Mouse (Mus musculus) hindbrain, embryonic 11.5 days (tissue): ENCODE results near the gene Hoxd8. TPM values are rescaled to one million over a fixed set of nuclear protein-coding genes. Genes with fewer than 3 reads are reported as not detected.

Experiments used
- ATAC-seq: fragments of 200-750 bp; cut with Nextera tagmentation; 2 replicates; pipeline ENCODE4 v1.8.0; 2017; ENCODE audit warnings: mild to moderate bottlenecking, moderate TSS enrichment, moderate library complexity; ENCODE audit not compliant: low FRiP score
- DNase-seq: peaks from one replicate; pipeline ENCODE4 v3.0.0-alpha.2; 2015; ENCODE audit warnings: low spot score
- H3K27ac ChIP-seq: fragments of 300-500 bp; sonication (generic); 2 replicates; pipeline ENCODE4 v1.5.1; 2014; ENCODE audit warnings: mild to moderate bottlenecking, low read depth, low read length
- H3K27me3 ChIP-seq: fragments of 300-500 bp; sonication (generic); 2 replicates; pipeline ENCODE4 v1.6.1; 2014; ENCODE audit warnings: mild to moderate bottlenecking, low read length, moderate library complexity, mixed read lengths; ENCODE audit not compliant: control insufficient read depth, insufficient read depth
- H3K36me3 ChIP-seq: fragments of 300-500 bp; sonication (generic); 2 replicates; pipeline ENCODE4 v1.6.1; 2014; ENCODE audit warnings: mild to moderate bottlenecking, low read length, moderate library complexity, mixed read lengths; ENCODE audit not compliant: control insufficient read depth, insufficient read depth
- H3K4me1 ChIP-seq: fragments of 300-500 bp; sonication (generic); replicated peaks from 2 replicates; pipeline ENCODE4 v1.6.1; 2014; ENCODE audit warnings: low read length, mixed read lengths; ENCODE audit not compliant: control insufficient read depth, insufficient read depth
- H3K4me2 ChIP-seq: fragments of 300-500 bp; sonication (generic); replicated peaks from 2 replicates; pipeline ENCODE4 v1.6.1; 2014; ENCODE audit warnings: mild to moderate bottlenecking, low read depth, low read length
- H3K4me3 ChIP-seq: fragments of 300-500 bp; sonication (generic); 2 replicates; pipeline ENCODE4 v1.5.1; 2014; ENCODE audit warnings: low read depth, low read length
- H3K9ac ChIP-seq: fragments of 300-500 bp; sonication (generic); 2 replicates; pipeline ENCODE4 v1.6.1; 2014; ENCODE audit warnings: low read depth, low read length
- H3K9me3 ChIP-seq: fragments of 300-500 bp; sonication (generic); 2 replicates; pipeline ENCODE4 v1.6.1; 2016; ENCODE audit warnings: low read length; ENCODE audit not compliant: control insufficient read depth
- WGBS: fragments of 180-500 bp; shearing (Covaris S2); extraction: QIAGEN DNeasy Blood & Tissue Kit; methylation state at CpG from one replicate; pipeline ENCODE4 v1.1.7; 2014; 5-methylcytosine and 5-hydroxymethylcytosine counted together
- polyA plus RNA-seq: library from polyadenylated mRNA; unstranded; fragments of >200 nt; fragmentation: Nextera tagmentation; extraction: Ambion mirVana; gene quantifications from 2 replicates; pipeline ENCODE4 v1.2.1, GENCODE M21; 2014

The Hoxd8 gene
- polyA plus RNA-seq, 1 experiment from 2014 or later: 0.19 TPM

DNA sequence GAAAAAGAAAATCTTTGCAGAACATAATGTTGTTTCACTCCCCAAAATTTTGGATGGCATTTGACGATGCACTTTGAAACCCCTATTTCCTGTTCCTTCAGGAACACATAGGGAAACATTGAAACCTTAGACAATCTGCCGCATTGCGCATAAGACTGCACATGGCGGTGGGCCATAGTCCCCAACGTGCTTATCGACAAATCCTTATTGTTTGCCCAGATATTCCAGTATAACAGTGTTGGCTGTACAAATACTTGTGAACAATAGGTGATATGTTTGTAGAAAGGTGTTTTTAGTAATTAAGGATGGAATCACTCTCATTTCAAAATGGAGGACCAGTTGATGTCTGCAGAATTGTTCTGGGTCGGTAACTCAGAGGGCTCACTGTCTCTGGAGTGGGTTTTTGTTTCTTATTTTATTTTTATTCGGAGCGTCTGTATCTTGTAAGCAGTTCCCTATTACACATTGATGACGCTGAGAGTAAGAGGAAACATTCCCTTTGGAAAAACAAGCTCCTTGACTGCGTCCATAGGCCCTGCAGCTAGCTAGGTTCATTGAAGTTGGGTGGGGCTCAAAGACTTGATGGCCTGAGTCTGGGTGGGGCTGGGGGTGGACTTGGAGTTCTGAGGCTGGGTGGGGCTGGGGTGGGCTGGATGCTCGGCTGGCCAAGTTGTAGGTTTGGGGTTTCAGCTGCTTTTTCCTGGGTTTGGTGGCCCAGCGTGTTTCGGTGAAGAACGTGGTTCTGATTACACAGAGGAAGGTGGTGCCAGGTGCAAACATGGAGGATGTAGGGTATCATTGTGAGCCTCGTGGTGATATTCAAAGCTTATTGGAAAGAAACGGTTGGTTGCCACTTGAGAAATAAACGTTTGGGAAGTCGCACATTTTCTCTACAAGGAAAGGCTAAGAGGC, 9.1 kb downstream of the Hoxd8 start:
- Histone ChIP-seq H3K27me3 (peaks cover 80% of the 10 kb centered on the region), H3K36me3 (no peaks in the 10 kb centered on the region), H3K4me3 (no peak overlapping the region), H3K4me1 (no peaks in the 10 kb centered on the region), H3K27ac (no peak overlapping the region), H3K9me3 (no peaks in the 10 kb centered on the region), H3K9ac (no peak overlapping the region), H3K4me2 (no peak overlapping the region)
- DNase-seq: no peak
- no peak for ATAC-seq
- WGBS: 4% methylated on average over 19 of the region's 19 CpGs

DNA sequence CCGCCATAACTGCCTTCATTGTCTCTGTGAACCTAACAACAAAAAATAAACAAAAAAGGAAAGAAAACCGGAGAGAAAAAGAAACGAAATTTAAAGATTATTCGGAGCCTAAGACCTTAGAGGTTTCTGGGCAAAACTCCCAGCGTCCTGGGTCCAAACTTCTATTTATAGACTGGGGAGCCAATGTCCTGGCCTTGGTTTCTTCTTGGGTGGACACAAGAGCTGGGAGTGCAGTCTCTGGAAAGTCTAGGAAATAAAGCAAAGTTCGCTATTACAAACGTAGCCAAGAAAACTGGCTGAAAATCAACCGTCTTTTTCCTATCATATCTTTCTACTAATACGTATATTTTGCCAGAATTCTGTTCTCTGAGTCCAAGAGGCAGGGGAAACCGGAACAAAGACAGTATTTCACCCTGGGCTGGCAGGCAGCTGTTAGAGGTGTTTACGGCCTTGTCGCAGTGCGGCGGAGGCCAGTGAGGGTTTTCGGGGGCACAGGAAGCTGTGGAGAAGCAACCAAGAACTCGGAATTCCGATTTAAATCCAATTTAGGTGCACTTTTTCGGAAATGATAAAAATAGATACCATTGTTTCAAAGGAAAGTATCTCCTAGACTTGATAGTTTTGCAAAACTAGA, 9.9 kb downstream of the Hoxd8 start:
- Histone ChIP-seq H3K4me2 (no peak overlapping the region), H3K4me3 (no peak overlapping the region), H3K27ac (no peak overlapping the region), H3K9ac (no peak overlapping the region), H3K27me3 (peaks cover 78% of the 10 kb centered on the region), H3K4me1 (no peaks in the 10 kb centered on the region), H3K9me3 (no peaks in the 10 kb centered on the region), H3K36me3 (no peaks in the 10 kb centered on the region)
- no peak for DNase-seq
- ATAC-seq: no peak
- WGBS: 2% methylated on average over 18 of the region's 18 CpGs

DNA sequence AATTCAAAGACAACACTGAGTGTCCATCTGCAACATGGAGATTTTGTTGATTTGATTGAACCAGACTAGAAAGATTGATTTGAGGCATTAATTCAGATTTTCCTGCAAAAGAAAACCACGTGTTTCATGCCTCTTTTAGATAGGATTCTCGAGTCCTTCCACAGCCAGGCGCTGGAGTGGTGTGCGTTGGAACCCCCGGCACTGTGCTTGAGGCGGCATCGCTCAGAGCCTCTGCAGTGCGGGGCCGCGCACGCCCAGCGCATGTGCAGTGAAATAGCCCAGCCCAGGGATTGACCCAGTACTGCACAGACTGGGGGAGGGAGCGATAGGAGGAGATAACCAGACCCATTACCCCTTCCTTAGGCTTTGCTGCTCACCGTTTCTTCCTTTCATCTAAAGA, 10.5 kb downstream of the Hoxd8 start:
- Histone ChIP-seq H3K4me3 (no peak overlapping the region), H3K4me2 (no peak overlapping the region), H3K9me3 (no peaks in the 10 kb centered on the region), H3K27me3 (peaks cover 78% of the 10 kb centered on the region), H3K27ac (no peak overlapping the region), H3K4me1 (no peaks in the 10 kb centered on the region), H3K9ac (no peak overlapping the region), H3K36me3 (no peaks in the 10 kb centered on the region)
- DNase-seq: no peak
- 3% methylated on average over 14 of the region's 14 CpGs for whole genome bisulfite sequencing
- ATAC-seq: peak; percentile 53; the same call in 1 of the 2 replicates

DNA sequence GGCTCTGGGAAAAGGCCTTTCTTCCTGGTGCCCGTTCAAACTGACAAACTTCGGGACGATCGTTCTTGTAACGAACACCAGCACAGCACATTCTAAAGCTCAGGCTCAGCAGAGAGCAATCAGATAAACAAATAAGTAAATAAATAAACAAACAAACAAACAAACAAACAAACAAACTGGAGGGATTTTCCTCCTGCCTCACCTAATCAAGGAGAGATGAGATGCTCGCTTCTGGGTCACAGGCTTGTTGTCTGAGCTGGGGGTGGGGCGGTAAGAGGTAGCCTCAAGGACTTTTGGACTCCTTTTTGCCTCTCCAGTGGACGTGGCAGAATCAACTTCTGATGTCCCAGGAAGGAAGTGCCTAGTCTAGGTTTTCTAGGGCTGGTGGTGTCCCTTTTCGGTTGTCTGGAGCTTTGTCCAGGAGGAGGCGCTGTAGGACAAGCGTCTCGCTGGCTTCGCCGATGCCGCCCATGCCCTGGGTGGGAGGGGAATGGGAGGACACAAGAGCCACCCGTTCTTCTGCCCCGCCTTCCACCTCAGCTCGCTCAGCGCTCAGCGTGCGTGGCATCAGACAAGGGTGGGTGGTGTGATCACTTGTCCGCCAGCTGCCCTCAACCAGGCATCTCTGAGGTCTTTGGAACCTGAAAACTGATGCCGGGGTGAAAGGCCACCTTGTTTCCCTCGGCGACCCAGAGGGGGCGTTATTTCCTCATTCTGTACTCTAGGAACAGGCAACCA, 11.3 kb downstream of the Hoxd8 start:
- peak; percentile 97 for DNase-seq
- peak overlapping the region; percentile 37 for H3K4me2 ChIP-seq
- H3K27me3 ChIP-seq: peaks cover 75% of the 10 kb centered on the region
- H3K4me3 ChIP-seq: 0 out of 2 replicates have a peak overlapping the region, but pooled peaks have one; percentile 8
- no peak overlapping the region for H3K27ac ChIP-seq
- WGBS: 2% methylated on average over 26 of the region's 26 CpGs
- no peaks in the 10 kb centered on the region for H3K4me1 ChIP-seq
- no peaks in the 10 kb centered on the region for H3K36me3 ChIP-seq
- no peak overlapping the region for H3K9ac ChIP-seq
- ATAC-seq: peak; percentile 83
- no peaks in the 10 kb centered on the region for H3K9me3 ChIP-seq

GRCm38 (mm10) chr2:74720384-74720783, 16.0 kb downstream of the Hoxd8 start:
- H3K4me3 ChIP-seq: no peak overlapping the region
- H3K4me1 ChIP-seq: no peaks in the 10 kb centered on the region
- no peaks in the 10 kb centered on the region for H3K36me3 ChIP-seq
- ATAC-seq (no peak), DNase-seq (no peak)
- H3K4me2 ChIP-seq: no peak overlapping the region
- H3K9me3 ChIP-seq: no peaks in the 10 kb centered on the region
- WGBS: 10% methylated on average over 2 of the region's 2 CpGs
- peaks cover 83% of the 10 kb centered on the region for H3K27me3 ChIP-seq
- no peak overlapping the region for H3K27ac ChIP-seq
- H3K9ac ChIP-seq: no peak overlapping the region

GRCm38 (mm10) chr2:74720955-74721491, 16.6 kb downstream of the Hoxd8 start:
- Histone ChIP-seq H3K4me2 (no peak overlapping the region), H3K4me3 (no peak overlapping the region), H3K9ac (no peak overlapping the region), H3K27me3 (peaks cover 83% of the 10 kb centered on the region), H3K9me3 (no peaks in the 10 kb centered on the region), H3K27ac (no peak overlapping the region), H3K4me1 (no peaks in the 10 kb centered on the region), H3K36me3 (no peaks in the 10 kb centered on the region)
- WGBS: 11% methylated on average over 5 of the region's 5 CpGs
- no peak for ATAC-seq
- DNase-seq: no peak

DNA sequence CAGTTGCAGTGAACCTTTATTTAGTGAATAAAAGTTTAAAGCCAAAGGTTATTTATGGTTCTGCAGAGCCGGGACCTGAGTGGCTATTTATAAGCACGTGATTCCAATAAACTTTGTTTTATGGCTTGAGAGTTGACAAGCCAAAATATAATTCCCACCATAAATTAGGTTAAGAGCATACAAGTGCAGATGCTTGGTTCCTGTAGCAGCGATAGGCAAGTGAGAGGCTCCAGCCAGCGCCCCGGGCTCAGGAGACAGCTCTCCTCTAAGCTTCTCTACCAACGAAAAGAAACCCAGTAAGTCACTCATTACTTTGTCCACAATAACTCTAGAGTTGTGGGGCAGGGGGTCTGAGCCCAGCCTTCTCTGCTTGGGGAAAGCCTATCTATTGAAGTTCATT, 17.5 kb downstream of the Hoxd8 start:
- Histone ChIP-seq H3K9ac (0 out of 2 replicates have a peak overlapping the region, but pooled peaks have one; percentile 12), H3K4me3 (peak overlapping the region; percentile 58; the same call in 1 of the 2 replicates), H3K27me3 (peaks cover 85% of the 10 kb centered on the region), H3K4me1 (no peaks in the 10 kb centered on the region), H3K9me3 (no peaks in the 10 kb centered on the region), H3K27ac (no peak overlapping the region), H3K36me3 (no peaks in the 10 kb centered on the region), H3K4me2 (no peak overlapping the region)
- 7% methylated on average over 6 of the region's 6 CpGs for WGBS
- DNase-seq (no peak), ATAC-seq (no peak)

DNA sequence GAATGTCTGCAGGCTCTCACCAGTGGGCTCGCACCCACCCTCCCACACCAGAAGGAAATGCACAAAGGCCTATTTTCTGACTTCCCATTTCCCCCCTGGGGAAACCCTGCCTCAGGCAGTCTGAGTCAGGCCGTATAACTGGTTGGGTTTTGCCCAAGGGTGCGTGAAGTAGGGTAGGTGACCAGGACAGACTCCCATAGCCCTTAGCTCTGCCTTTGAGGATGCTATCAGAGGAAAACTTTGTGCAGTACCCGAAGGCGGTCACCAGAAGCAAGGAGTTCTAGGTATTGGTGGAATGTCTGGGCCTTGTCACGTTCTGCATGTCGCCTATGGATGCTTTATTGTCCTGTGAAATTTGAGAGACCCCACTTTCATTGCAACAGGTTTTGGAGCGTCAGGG, 18.5 kb downstream of the Hoxd8 start:
- WGBS: 7% methylated on average over 8 of the region's 8 CpGs
- ATAC-seq (no peak), DNase-seq (no peak)
- Histone ChIP-seq H3K4me2 (peak overlapping the region; percentile 39), H3K27me3 (peaks cover 93% of the 10 kb centered on the region), H3K4me3 (peak overlapping the region; percentile 58), H3K9me3 (no peaks in the 10 kb centered on the region), H3K27ac (0 out of 2 replicates have a peak overlapping the region, but pooled peaks have one; percentile 81), H3K4me1 (no peaks in the 10 kb centered on the region), H3K36me3 (no peaks in the 10 kb centered on the region), H3K9ac (peak overlapping the region; percentile 62)
